Mouse (Mus musculus) lung, embryonic 14.5 days (tissue): ENCODE data around the gene Map1a. TPM values are rescaled to one million over a fixed set of nuclear protein-coding genes. Genes with fewer than 3 reads are reported as not detected.

Experiments
- ATAC-seq: fragments of 200-750 bp; cut with Nextera tagmentation; 2 replicates; pipeline ENCODE4 v1.8.0; 2017; ENCODE audit warnings: mild to moderate bottlenecking, moderate TSS enrichment, moderate library complexity; ENCODE audit not compliant: insufficient read depth
- DNase-seq: peaks from one replicate; pipeline ENCODE4 v3.0.0-alpha.2; 2015
- H3K27ac ChIP-seq: fragments of 300-500 bp; sonication (generic); 2 replicates; pipeline ENCODE4 v1.5.1; 2014; ENCODE audit warnings: low read depth, mild to moderate bottlenecking, moderate library complexity
- H3K27me3 ChIP-seq: fragments of 300-500 bp; sonication (generic); 2 replicates; pipeline ENCODE4 v1.6.1; 2014; ENCODE audit warnings: low read length, control low read depth; ENCODE audit not compliant: insufficient read depth
- H3K36me3 ChIP-seq: fragments of 300-500 bp; sonication (generic); 2 replicates; pipeline ENCODE4 v1.6.1; 2014; ENCODE audit warnings: control low read depth; ENCODE audit not compliant: insufficient read depth
- H3K4me1 ChIP-seq: fragments of 300-500 bp; sonication (generic); 2 replicates; pipeline ENCODE4 v1.6.1; 2014; ENCODE audit warnings: antibody characterized with exemption, control low read depth; ENCODE audit not compliant: insufficient read depth
- H3K4me2 ChIP-seq: fragments of 300-500 bp; sonication (generic); 2 replicates; pipeline ENCODE4 v1.6.1; 2014; ENCODE audit warnings: mild to moderate bottlenecking
- H3K4me3 ChIP-seq: fragments of 300-500 bp; sonication (generic); 2 replicates; pipeline ENCODE4 v1.5.1; 2014; ENCODE audit warnings: low read depth, low read length
- H3K9ac ChIP-seq: fragments of 300-500 bp; sonication (generic); 2 replicates; pipeline ENCODE4 v1.6.1; 2014
- H3K9me3 ChIP-seq: fragments of 300-500 bp; sonication (generic); 2 replicates; pipeline ENCODE4 v1.6.1; 2016; ENCODE audit warnings: low read depth, low read length, control low read depth
- CTCF ChIP-seq: IDR thresholded peaks from 2 replicates; pipeline ENCODE4 v1.5.1; 2016; ENCODE audit warnings: antibody characterized with exemption, low read depth
- WGBS: fragments of 180-500 bp; shearing (Covaris S2); extraction: QIAGEN DNeasy Blood & Tissue Kit; methylation state at CpG from one replicate; pipeline ENCODE4 v1.1.7; 2014; 5-methylcytosine and 5-hydroxymethylcytosine counted together
- polyA plus RNA-seq: library from polyadenylated mRNA; unstranded; fragments of >200 nt; fragmentation: Nextera tagmentation; extraction: Ambion mirVana; gene quantifications from 2 replicates; pipeline ENCODE4 v1.2.1, GENCODE M21; 2014

The Map1a gene
- polyA plus RNA-seq, 1 experiment from 2014 or later, result 5.5 TPM

DNA sequence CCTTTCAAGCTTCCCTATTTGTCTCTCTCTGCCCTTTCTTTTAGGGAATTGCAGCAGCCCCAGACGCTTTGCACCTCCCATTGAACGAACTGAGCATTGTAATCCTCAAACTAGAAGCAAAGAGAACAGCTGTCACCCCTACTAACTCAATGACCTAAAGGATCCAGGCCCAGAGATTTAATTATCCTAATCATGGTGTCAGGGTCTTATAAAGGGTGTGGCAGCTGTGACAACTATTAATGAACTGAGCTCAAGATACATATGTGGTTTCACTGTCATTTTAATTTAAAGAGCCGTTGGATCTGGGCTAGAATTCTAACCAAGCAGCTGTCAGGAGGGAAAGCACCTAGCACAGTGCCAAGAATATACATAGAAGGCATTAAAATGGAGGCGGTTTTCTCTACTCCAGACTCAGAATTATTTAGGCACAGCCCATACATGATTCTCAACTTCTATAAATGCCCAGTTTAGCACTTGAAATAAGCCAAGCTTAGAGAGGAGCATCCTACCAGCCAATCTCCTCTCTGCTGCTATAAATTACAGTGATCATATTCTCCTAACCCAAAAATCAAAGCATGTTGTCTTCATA is 17.4 kb upstream of the Map1a start:
- ATAC-seq (no peak), DNase-seq (no peak)
- H3K9ac ChIP-seq, result no peak overlapping the region
- no peak overlapping the region for H3K27ac ChIP-seq
- H3K4me1 ChIP-seq, result 0 out of 2 replicates have a peak, but pooled peaks cover 6% of the 10 kb centered on the region
- H3K36me3 ChIP-seq, result peaks cover 31% of the 10 kb centered on the region
- TF ChIP-seq CTCF, result no peak
- no peaks in the 10 kb centered on the region for H3K27me3 ChIP-seq
- H3K4me3 ChIP-seq, result peak overlapping the region; percentile 78; the same call in 1 of the 2 replicates
- H3K4me2 ChIP-seq, result peak overlapping the region; percentile 78
- H3K9me3 ChIP-seq, result no peaks in the 10 kb centered on the region
- WGBS, result 28% methylated on average over 4 of the region's 4 CpGs

DNA sequence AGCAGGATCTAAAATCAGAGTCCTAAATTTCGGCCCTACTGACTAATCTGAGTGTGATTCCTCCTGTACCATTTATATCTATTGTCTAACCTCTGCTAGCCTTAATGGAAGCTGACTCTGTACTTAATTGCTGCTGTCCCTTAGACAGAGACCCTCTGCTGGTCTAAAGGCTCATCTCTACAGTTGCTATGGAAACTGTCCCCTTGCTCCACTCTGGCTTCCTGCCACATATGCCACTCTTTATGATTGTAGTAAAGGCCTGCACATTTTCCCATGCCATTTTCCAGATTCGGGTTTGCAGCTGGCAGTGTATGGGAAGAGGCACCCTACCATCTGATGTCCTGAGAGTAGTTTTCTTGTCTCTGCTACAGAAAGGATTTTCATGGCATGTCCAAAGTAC is 1.6 kb upstream of the Map1a start:
- 0 out of 2 replicates have a peak, but pooled peaks cover 3% of the 10 kb centered on the region for H3K4me1 ChIP-seq
- H3K27ac ChIP-seq, result no peak overlapping the region
- H3K9me3 ChIP-seq, result no peaks in the 10 kb centered on the region
- ATAC-seq (no peak), DNase-seq (no peak)
- no peaks in the 10 kb centered on the region for H3K36me3 ChIP-seq
- H3K4me3 ChIP-seq, result no peak overlapping the region
- no peak overlapping the region for H3K4me2 ChIP-seq
- WGBS, result 58% methylated on average over 2 of the region's 2 CpGs
- no peak for TF ChIP-seq CTCF
- peaks cover 24% of the 10 kb centered on the region for H3K27me3 ChIP-seq
- no peak overlapping the region for H3K9ac ChIP-seq

DNA sequence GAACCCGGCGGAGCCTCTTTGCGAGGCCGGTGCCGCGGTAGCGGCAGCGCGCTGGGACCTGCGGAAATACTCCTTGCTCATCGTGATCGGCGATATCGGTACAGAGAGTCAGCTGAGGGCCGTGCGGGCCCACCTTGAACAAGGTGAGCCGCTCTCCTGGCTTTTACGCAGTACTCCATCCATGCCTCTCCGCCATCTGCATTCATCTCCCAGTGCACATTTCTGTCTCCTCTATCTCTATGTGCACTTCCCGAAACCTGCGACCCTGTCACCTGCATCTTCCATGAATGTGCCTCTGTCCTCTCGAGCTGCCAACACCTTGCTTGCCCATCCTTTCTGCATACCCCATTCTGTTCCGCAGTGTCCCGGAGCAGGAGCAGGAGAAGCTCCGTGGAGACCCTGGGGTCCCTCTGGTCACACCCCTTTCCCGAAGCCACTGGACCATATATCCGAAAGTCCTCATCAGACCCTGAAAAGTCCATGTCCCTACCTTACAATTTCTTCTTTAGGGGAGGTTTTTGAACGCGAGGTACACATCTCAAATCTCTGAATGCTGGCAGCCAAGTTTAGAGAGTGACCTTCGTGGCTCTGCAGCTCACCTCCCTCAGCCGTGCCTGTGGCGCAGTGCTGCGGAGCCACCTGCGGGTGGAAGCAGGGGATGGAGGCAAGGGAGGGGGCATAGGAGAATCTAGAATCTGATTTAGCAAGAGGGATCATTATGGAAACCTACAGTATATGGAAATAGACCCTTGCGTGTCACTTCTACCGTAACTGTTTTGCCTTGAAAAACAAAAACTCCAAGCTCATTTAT is 535 bp downstream of the Map1a start:
- peak overlapping the region; percentile 18 for H3K9ac ChIP-seq
- H3K4me3 ChIP-seq, result peak overlapping the region; percentile 38
- no peak for TF ChIP-seq CTCF
- H3K27ac ChIP-seq, result no peak overlapping the region
- DNase-seq (no peak), ATAC-seq (peak; percentile 62)
- H3K4me2 ChIP-seq, result peak overlapping the region; percentile 79
- H3K9me3 ChIP-seq, result no peaks in the 10 kb centered on the region
- peaks cover 13% of the 10 kb centered on the region for H3K4me1 ChIP-seq
- 4% methylated on average over 36 of the region's 36 CpGs for WGBS
- peaks cover 24% of the 10 kb centered on the region for H3K27me3 ChIP-seq
- no peaks in the 10 kb centered on the region for H3K36me3 ChIP-seq

DNA sequence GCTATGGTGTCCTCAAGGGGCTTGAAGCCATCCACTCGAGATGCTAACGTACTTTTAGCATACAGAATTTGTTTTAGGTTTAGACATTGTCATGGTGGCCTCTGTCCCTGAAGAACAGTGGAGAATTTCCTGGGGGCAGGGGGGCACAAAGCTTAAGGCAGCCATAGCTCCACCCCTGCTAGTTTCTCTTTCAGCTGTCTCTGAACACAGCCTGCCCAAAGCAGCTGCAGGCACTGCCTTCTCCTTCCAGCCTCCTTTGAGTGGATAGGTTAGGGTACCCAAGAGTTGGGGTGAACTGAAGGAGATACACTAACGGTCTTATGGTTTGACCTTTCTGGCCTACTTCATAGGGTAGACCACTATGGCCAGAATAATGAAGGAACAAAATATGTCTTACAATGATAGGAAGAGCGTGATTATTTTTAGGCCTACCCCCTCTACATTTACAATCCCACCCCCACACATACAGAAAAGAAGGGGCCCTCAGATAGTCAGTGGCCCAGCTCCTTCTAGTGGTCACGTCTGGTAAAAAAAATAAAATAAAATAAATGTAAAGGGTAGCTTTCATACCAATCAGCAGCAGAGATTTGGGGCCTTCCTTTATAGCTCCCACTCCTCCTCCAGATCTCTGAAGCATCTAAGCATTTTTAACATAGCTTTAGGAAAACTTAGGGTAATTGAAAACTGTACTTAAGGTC is 3.1 kb downstream of the Map1a start:
- no peaks in the 10 kb centered on the region for H3K9me3 ChIP-seq
- ATAC-seq, result no peak
- peaks cover 19% of the 10 kb centered on the region for H3K4me1 ChIP-seq
- no peaks in the 10 kb centered on the region for H3K36me3 ChIP-seq
- H3K27ac ChIP-seq, result no peak overlapping the region
- no peak overlapping the region for H3K4me2 ChIP-seq
- WGBS, result 65% methylated on average over 5 of the region's 5 CpGs
- H3K9ac ChIP-seq, result no peak overlapping the region
- DNase-seq, result no peak
- no peak overlapping the region for H3K4me3 ChIP-seq
- H3K27me3 ChIP-seq, result peaks cover 35% of the 10 kb centered on the region
- peak; percentile 24; the same call in 1 of the 2 replicates for TF ChIP-seq CTCF

DNA sequence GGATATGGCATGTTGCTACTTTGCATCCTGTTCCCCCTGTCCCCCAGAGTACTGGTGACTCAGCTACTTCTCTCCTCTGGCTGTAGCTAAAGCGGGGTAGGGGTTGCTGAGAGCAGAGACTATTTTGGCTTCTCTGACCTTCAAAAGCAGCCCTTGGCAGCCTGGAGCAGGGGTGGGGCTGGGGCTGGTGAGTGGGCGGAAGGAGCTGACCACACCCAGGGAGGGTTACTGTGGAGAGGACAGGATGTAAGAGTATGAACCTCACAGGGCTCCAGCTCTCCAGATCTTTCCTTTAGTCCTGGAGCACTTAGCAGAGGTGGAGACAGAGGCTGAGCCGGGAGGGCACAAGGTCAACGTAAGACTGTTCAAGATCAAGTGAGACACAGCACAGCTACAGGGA is 4.8 kb downstream of the Map1a start:
- TF ChIP-seq CTCF, result no peak
- peaks cover 19% of the 10 kb centered on the region for H3K4me1 ChIP-seq
- H3K27ac ChIP-seq, result peak overlapping the region; percentile 13; the same call in 1 of the 2 replicates
- H3K4me2 ChIP-seq, result peak overlapping the region; percentile 75
- ATAC-seq, result no peak
- peaks cover 32% of the 10 kb centered on the region for H3K27me3 ChIP-seq
- H3K9ac ChIP-seq, result peak overlapping the region; percentile 30; the same call in 1 of the 2 replicates
- WGBS, result 21% methylated on average over 4 of the region's 4 CpGs
- peak overlapping the region; percentile 32; the same call in 1 of the 2 replicates for H3K4me3 ChIP-seq
- DNase-seq, result no peak
- H3K9me3 ChIP-seq, result no peaks in the 10 kb centered on the region
- no peaks in the 10 kb centered on the region for H3K36me3 ChIP-seq

DNA sequence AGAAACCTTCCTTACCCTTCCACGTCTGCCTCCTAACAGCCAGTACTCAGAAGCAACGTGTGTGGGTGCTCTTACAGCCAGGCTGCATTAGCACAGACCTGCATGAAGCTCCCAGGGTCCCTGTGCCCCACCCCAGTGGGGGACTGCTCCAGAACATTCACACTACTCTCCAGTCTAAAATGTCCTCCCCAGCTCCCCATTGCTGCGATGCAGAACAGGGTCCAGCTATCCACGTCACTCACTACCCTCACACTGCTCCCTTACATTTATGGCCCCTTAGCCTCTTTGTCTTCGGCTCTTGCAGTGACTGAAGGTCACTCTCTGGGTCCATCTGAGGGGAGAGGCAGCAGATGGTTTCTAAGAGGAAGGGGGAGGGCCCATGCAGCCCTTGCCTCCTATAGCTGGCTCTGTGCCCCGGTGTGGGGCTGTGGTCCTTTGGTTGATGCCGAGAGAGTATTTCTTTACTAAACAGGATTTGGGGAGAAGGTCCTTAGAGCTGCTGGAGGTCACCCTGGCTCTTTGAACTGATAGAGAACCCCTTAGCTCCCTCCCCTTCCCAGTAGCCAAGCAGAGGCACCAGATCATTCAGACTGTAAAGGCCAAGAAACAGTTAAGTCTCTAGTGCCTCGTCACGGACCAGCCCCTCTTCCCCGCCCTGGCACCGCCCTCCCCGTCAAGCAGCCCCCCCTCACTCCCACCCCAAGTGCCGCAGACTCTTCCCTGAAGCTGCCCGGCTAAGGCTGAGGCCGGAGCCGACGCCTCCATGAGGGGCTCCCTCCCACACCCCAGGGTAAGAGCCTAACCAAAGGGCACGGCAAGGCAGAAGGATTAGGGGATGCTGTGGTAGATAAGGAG is 5.6 kb downstream of the Map1a start:
- DNase-seq, result peak; percentile 75
- Histone ChIP-seq H3K9ac (peak overlapping the region; percentile 30; the same call in 1 of the 2 replicates), H3K36me3 (no peaks in the 10 kb centered on the region), H3K27me3 (peaks cover 28% of the 10 kb centered on the region), H3K4me1 (peaks cover 17% of the 10 kb centered on the region), H3K27ac (peak overlapping the region; percentile 42; the same call in 1 of the 2 replicates), H3K9me3 (no peaks in the 10 kb centered on the region), H3K4me3 (peak overlapping the region; percentile 32), H3K4me2 (peak overlapping the region; percentile 75)
- TF ChIP-seq CTCF, result no peak
- under 1% methylated on average over 17 of the region's 18 CpGs for WGBS
- peak; percentile 86 for ATAC-seq
